Mouse (Mus musculus): ENCODE measurements around the gene Spint4.
"Not testable (repeated sequence)": the region's sequence is repeated elsewhere in the genome, so short reads cannot be mapped to it uniquely, and the experiment has no call there.

Gene Spint4

GRCm38 (mm10) chr2:164698201-164698600 lies at the start of gene Spint4:
Spint4 (plus strand) TSS chr2:164698501.
- DNase-seq = no peak

GRCm38 (mm10) chr2:164655858-164656257 lies 42.4 kb upstream of the Spint4 start, which contains the start of gene Wfdc10:
Wfdc10 (plus strand) TSS chr2:164656046.
- no peak for DNase-seq

- DNase-seq = no peak
These were observed 41.8 kb upstream of the Spint4 start, which contains the start of gene Wfdc9 for GRCm38 (mm10) chr2:164656483-164656882. Wfdc9 (minus strand) TSS chr2:164656583.

GRCm38 (mm10) chr2:164664851-164665250 lies 33.5 kb upstream of the Spint4 start:
- no peak for DNase-seq

- no peak for DNase-seq
These were observed 28.0 kb upstream of the Spint4 start for GRCm38 (mm10) chr2:164670261-164670660.

- DNase-seq = no peak
These were observed 27.4 kb upstream of the Spint4 start for GRCm38 (mm10) chr2:164670938-164671337.

GRCm38 (mm10) chr2:164673987-164674386 lies 24.3 kb upstream of the Spint4 start, which contains the start of gene Wfdc11:
Wfdc11 (minus strand) TSS chr2:164674087.
- DNase-seq = peak; percentile 14

GRCm38 (mm10) chr2:164676103-164676502 lies 22.2 kb upstream of the Spint4 start:
- no peak for DNase-seq

- no peak for DNase-seq
These were observed 21.2 kb upstream of the Spint4 start for GRCm38 (mm10) chr2:164676916-164677685.

GRCm38 (mm10) chr2:164678848-164679625 lies 19.3 kb upstream of the Spint4 start:
- peak; percentile 46 for DNase-seq

GRCm38 (mm10) chr2:164679906-164680305 lies 18.4 kb upstream of the Spint4 start:
- DNase-seq = no peak

- no peak for DNase-seq
These were observed 13.5 kb upstream of the Spint4 start, which contains the start of gene Wfdc13 for GRCm38 (mm10) chr2:164684807-164685206. Wfdc13 (plus strand) TSS chr2:164685107.

GRCm38 (mm10) chr2:164700959-164701358 lies 2.7 kb downstream of the Spint4 start:
- DNase-seq = no peak

- no peak for DNase-seq
These were observed 3.5 kb downstream of the Spint4 start for GRCm38 (mm10) chr2:164701761-164702160.

GRCm38 (mm10) chr2:164704235-164704634 lies 5.9 kb downstream of the Spint4 start:
- no peak for DNase-seq

GRCm38 (mm10) chr2:164705328-164705727 lies 7.0 kb downstream of the Spint4 start:
- DNase-seq = no peak

- DNase-seq = no peak
These were observed 7.7 kb downstream of the Spint4 start for GRCm38 (mm10) chr2:164705991-164706390.

- no peak for DNase-seq
These were observed 16.7 kb downstream of the Spint4 start, which contains the start of gene Spint5 for GRCm38 (mm10) chr2:164715005-164715404. Spint5 (plus strand) TSS chr2:164715305.

GRCm38 (mm10) chr2:164716194-164716786 lies 18.0 kb downstream of the Spint4 start:
- not testable (repeated sequence) for DNase-seq

- no peak for DNase-seq
These were observed 25.0 kb downstream of the Spint4 start for GRCm38 (mm10) chr2:164723276-164723675.

- peak; percentile 38 for DNase-seq
These were observed 27.8 kb downstream of the Spint4 start for GRCm38 (mm10) chr2:164725895-164726619.

- no peak for DNase-seq
These were observed 33.4 kb downstream of the Spint4 start for GRCm38 (mm10) chr2:164731719-164732118.
